Mouse (Mus musculus): ENCODE measurements at regions not wholly inside any gene's neighbourhood (a gene's known extent, or its start where the extent isn't known, plus 50 kb on each side); places are given as distances from the start of the nearest gene placed in this dataset.

- Histone ChIP-seq H3K27me3 (ENCODE audit: poor library complexity, severe bottlenecking) (no peaks in the 10 kb centered on the region), H3K27ac (no peak overlapping the region), H3K4me1 (no peaks in the 10 kb centered on the region), H3K4me3 (no peak overlapping the region), H3K9me3 (no peaks in the 10 kb centered on the region), H3K36me3 (replicated peaks) (no peaks in the 10 kb centered on the region)
- WGBS: 98% methylated on average over 3 of the region's 3 CpGs
- no peak for DNase-seq (ENCODE audit: extremely low spot score, low spot score)
Observed at GRCm38 (mm10) chr19:15851622-15852021, 95.5 kb downstream of the Psat1 start.

DNA sequence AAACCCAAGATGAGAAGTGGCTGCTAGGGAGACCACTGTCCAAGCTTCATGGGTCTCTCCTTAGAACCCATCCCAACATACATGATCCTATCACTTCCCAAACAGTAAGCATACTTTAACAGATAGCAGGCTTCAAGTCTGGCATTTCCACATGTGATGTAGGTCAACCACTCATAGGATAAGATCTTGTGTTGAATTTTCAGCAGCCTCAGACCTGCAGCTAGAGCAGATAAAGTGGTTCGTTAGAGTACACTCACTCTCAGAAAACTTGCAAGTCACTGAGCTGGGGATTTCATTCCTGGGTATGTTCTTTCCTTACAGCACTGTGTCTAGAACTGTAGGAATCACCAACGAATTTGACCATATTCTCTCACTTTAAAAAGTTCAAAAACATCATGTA lies 96.4 kb downstream of the Psat1 start:
- Histone ChIP-seq H3K27me3 (ENCODE audit: poor library complexity, severe bottlenecking) (no peaks in the 10 kb centered on the region), H3K4me1 (no peaks in the 10 kb centered on the region), H3K27ac (no peak overlapping the region), H3K36me3 (replicated peaks) (no peaks in the 10 kb centered on the region), H3K9me3 (no peaks in the 10 kb centered on the region), H3K4me3 (no peak overlapping the region)
- WGBS: 68% methylated on average over 2 of the region's 2 CpGs
- no peak for DNase-seq (ENCODE audit: extremely low spot score, low spot score)

DNA sequence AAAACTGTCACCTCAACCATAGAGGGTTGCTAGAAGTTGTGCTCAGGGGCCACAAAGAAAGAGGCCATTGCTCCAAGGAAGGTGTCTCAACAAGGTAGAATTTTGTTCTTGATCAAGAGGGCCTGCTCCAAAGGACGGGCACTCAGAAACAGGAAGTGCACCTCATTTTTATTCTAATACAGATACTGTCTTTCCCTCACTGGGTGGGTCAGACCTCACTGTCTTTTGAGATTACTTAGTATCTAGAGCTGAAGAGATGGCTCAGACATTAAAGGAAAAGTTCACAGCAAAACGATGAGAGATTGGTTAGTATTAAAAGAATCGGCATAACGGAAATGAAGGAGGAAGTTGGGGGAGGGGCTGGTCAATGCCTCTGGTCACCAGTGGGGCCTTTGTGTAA lies 97.9 kb downstream of the Psat1 start:
- H3K36me3 ChIP-seq (replicated peaks): no peaks in the 10 kb centered on the region
- no peak overlapping the region for H3K4me3 ChIP-seq
- H3K27ac ChIP-seq: no peak overlapping the region
- no peaks in the 10 kb centered on the region for H3K9me3 ChIP-seq
- H3K27me3 ChIP-seq (ENCODE audit: poor library complexity, severe bottlenecking): no peaks in the 10 kb centered on the region
- DNase-seq (ENCODE audit: extremely low spot score, low spot score): no peak
- H3K4me1 ChIP-seq: no peaks in the 10 kb centered on the region
- 94% methylated on average over 4 of the region's 4 CpGs for WGBS

- Histone ChIP-seq H3K9me3 (no peaks in the 10 kb centered on the region), H3K27me3 (ENCODE audit: poor library complexity, severe bottlenecking) (peaks cover 25% of the 10 kb centered on the region; the same call in 1 of the 2 replicates), H3K4me3 (no peak overlapping the region), H3K36me3 (replicated peaks) (no peaks in the 10 kb centered on the region), H3K4me1 (peaks cover 28% of the 10 kb centered on the region), H3K27ac (no peak overlapping the region)
- no peak for DNase-seq (ENCODE audit: extremely low spot score, low spot score)
- 67% methylated on average over 5 of the region's 5 CpGs for WGBS
Observed at GRCm38 (mm10) chr19:15838327-15838726, 108.8 kb downstream of the Psat1 start.

- 54% methylated on average over 1 of the region's 1 CpGs for WGBS
- Histone ChIP-seq H3K27ac (no peak overlapping the region), H3K27me3 (ENCODE audit: poor library complexity, severe bottlenecking) (peaks cover 25% of the 10 kb centered on the region; the same call in 1 of the 2 replicates), H3K4me1 (peaks cover 28% of the 10 kb centered on the region), H3K36me3 (replicated peaks) (no peaks in the 10 kb centered on the region), H3K9me3 (no peaks in the 10 kb centered on the region), H3K4me3 (no peak overlapping the region)
- no peak for DNase-seq (ENCODE audit: extremely low spot score, low spot score)
Observed at GRCm38 (mm10) chr19:15837715-15838175, 109.4 kb downstream of the Psat1 start.

- Histone ChIP-seq H3K4me1 (peaks cover 28% of the 10 kb centered on the region), H3K4me3 (no peak overlapping the region), H3K27me3 (ENCODE audit: poor library complexity, severe bottlenecking) (peaks cover 25% of the 10 kb centered on the region; the same call in 1 of the 2 replicates), H3K9me3 (no peaks in the 10 kb centered on the region), H3K36me3 (replicated peaks) (no peaks in the 10 kb centered on the region), H3K27ac (no peak overlapping the region)
- 46% methylated on average over 7 of the region's 7 CpGs for WGBS
- no peak for DNase-seq (ENCODE audit: extremely low spot score, low spot score)
Observed at GRCm38 (mm10) chr19:15836956-15837714, 110.0 kb downstream of the Psat1 start.

DNA sequence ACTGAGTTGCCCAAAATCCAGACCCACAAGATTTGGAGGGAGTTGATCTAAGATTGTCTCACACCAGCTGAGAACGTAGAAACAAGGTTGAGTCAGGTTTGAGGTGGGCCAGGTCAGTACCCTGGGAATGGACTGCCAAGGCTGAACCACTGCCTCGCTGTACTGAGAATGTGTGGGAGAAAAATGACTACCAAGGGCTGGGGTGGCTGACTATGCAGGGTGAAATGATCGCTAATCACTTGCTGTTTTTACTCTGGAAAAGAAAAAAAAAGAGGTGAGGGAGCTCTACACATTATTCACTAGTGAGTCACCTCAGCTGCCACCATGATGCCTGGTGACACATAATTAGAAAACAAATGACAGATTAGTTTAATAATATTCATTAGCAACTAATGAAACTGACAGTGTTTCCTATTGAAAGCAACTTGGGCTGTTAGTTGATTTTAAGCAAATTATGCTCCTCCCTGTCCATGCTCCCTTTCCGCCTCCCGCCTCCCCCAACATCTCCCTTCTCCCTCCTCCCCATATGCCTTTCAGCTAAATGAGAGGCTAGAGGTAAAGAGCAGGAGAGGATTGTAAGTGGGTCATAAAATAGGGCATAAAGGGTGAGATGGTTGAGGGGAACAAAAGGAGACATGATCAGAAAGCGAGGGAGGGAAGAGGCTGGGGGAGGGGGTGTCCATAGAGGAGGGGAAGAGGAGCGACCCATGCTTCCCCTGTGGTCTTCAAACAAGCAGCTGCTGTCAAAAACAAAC lies 110.8 kb downstream of the Psat1 start:
- H3K9me3 ChIP-seq: no peaks in the 10 kb centered on the region
- H3K4me3 ChIP-seq: no peak overlapping the region
- H3K4me1 ChIP-seq: peaks cover 28% of the 10 kb centered on the region
- no peaks in the 10 kb centered on the region for H3K36me3 ChIP-seq (replicated peaks)
- H3K27ac ChIP-seq: no peak overlapping the region
- WGBS: 67% methylated on average over 7 of the region's 7 CpGs
- H3K27me3 ChIP-seq (ENCODE audit: poor library complexity, severe bottlenecking): peaks cover 25% of the 10 kb centered on the region; the same call in 1 of the 2 replicates
- no peak for DNase-seq (ENCODE audit: extremely low spot score, low spot score)

DNA sequence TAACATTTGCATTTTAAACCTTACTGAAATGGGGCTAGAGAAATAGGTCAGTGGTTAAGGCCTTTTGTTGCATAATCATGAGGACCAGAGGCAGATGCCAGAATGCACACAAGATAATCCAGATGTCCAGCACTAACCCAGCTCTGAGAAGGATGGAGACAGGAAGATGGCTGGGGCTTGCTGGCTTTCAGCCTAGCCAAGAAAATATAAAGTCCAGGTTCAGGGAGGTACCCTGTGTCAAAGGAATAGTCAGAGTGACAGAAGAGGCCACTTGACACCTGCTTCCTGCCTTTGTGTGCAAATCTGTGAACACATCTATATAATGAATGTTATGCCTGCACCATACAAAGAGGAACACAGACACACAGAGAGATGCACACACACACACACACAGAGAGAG lies 116.8 kb downstream of the Psat1 start:
- Histone ChIP-seq H3K4me3 (no peak overlapping the region), H3K36me3 (replicated peaks) (no peaks in the 10 kb centered on the region), H3K27me3 (ENCODE audit: poor library complexity, severe bottlenecking) (peaks cover 18% of the 10 kb centered on the region; the same call in 1 of the 2 replicates), H3K4me1 (peaks cover 5% of the 10 kb centered on the region; the same call in 1 of the 2 replicates), H3K27ac (no peak overlapping the region), H3K9me3 (no peaks in the 10 kb centered on the region)
- no peak for DNase-seq (ENCODE audit: extremely low spot score, low spot score)

- peaks cover 5% of the 10 kb centered on the region; the same call in 1 of the 2 replicates for H3K4me1 ChIP-seq
- no peak overlapping the region for H3K27ac ChIP-seq
- DNase-seq (ENCODE audit: extremely low spot score, low spot score): no peak
- no peaks in the 10 kb centered on the region for H3K9me3 ChIP-seq
- H3K4me3 ChIP-seq: no peak overlapping the region
- H3K36me3 ChIP-seq (replicated peaks): no peaks in the 10 kb centered on the region
- H3K27me3 ChIP-seq (ENCODE audit: poor library complexity, severe bottlenecking): 0 out of 2 replicates have a peak, but pooled peaks cover 6% of the 10 kb centered on the region
- WGBS: 91% methylated on average over 5 of the region's 5 CpGs
Observed at GRCm38 (mm10) chr19:15829158-15829557, 118.0 kb downstream of the Psat1 start.

DNA sequence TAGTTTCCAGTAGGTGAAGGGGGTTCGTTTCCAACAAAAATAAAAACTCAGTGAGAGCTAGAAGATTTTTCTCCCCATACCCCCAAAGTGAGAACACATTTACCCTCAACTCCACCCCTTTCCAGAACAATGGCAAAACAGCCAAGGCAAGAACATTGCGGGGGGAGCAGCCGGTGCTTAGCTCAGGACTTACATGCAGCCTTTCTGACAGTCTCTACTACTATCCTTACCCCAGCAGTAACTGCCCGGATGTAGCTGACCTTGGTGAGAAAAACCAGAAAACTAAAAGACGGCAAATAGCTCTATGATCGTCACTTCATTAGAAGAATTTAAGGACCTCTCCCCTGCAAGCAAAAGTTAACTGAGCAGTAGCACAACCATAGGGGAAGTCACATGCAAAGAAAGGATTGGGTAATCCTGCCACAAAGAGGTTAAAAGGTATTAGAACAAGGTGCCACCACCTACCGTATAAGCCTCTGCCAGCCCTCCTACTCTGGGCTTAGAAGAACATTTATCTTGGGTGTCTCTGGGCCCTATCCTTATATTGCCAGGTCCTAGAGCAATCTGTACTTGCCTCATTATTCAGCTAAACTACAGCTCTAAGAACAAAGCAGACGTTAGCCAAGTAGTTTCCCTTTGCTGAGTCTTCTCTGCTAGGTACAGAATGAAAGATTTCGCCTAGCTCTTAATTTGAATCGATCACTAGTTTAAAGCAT lies 119.0 kb downstream of the Psat1 start:
- Histone ChIP-seq H3K36me3 (replicated peaks) (no peaks in the 10 kb centered on the region), H3K4me3 (no peak overlapping the region), H3K9me3 (no peaks in the 10 kb centered on the region), H3K4me1 (peaks cover 5% of the 10 kb centered on the region; the same call in 1 of the 2 replicates), H3K27me3 (ENCODE audit: poor library complexity, severe bottlenecking) (no peaks in the 10 kb centered on the region), H3K27ac (no peak overlapping the region)
- no peak for DNase-seq (ENCODE audit: extremely low spot score, low spot score)
- 81% methylated on average over 10 of the region's 10 CpGs for WGBS

- Histone ChIP-seq H3K9me3 (no peaks in the 10 kb centered on the region), H3K36me3 (replicated peaks) (no peaks in the 10 kb centered on the region), H3K4me3 (no peak overlapping the region), H3K27ac (0 out of 2 replicates have a peak overlapping the region, but pooled peaks have one; percentile 30), H3K27me3 (ENCODE audit: poor library complexity, severe bottlenecking) (no peaks in the 10 kb centered on the region), H3K4me1 (peaks cover 5% of the 10 kb centered on the region; the same call in 1 of the 2 replicates)
- 86% methylated on average over 9 of the region's 9 CpGs for WGBS
- DNase-seq (ENCODE audit: extremely low spot score, low spot score): no peak
Observed at GRCm38 (mm10) chr19:15827120-15827989, 119.8 kb downstream of the Psat1 start.
